Mouse (Mus musculus): ENCODE measurements around the gene Osbpl7. TPM values are rescaled to one million over a fixed set of nuclear protein-coding genes. Genes with fewer than 3 reads are reported as not detected.

The Osbpl7 gene
- total and polyA plus RNA-seq, 2 experiments from 2014 or later, result 12.5 to 14.6 TPM

DNA sequence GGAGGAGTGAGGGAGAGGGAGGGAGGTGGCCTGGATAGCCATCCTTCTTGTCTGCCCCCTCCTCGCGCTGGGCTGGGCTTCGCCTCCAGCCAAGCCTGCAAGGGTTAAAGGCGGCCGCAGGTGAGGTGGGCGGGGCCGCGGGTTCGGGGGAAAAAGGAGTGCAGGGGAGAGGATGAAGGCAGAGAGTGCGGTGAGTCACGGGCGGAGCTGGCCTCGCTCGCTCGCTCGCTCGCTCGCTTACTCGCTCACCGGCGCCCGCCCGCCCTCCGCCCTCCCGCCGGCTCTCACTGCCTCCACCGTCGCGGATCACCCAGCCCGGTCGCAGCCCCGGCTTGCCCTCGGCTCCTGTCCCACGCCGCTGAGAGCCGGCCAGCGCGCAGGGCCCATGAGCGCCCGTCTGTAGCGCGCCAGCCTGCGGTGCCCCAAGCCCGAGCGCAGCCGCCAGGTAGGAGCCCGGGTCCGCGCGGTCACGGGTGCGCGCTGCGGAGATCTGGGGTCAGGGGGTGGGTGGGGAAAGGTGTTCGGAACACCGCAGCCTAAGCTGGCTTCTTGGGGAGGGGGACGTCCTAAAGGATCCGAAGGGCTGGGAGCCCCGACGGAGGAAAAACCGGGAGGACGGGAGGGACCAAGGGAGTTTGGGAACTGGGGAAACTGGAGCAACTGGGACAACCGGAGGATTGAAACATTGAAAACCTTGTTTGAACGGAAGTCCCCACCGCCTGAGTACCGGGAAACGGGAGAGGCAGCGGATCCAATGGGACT, 31.7 kb upstream of the Osbpl7 start:
- H3K36me3 ChIP-seq (ENCODE audit: insufficient read depth, low read length), result no peaks in the 10 kb centered on the region
- no peak for ATAC-seq
- TF ChIP-seq CTCF (IDR thresholded peaks at IDR 0.05; ENCODE audit: low read depth), result no peak
- peak overlapping the region; percentile 43 for H3K4me2 ChIP-seq (ENCODE audit: low read depth, low read length)
- H3K9ac ChIP-seq (replicated peaks; ENCODE audit: low read length), result no peak overlapping the region
- DNase-seq (ENCODE audit: low spot score), result no peak
- no peaks in the 10 kb centered on the region for H3K4me1 ChIP-seq (ENCODE audit: insufficient read depth, low read length)
- no peaks in the 10 kb centered on the region for H3K9me3 ChIP-seq (ENCODE audit: low read length)
- 1% methylated on average over 66 of the region's 68 CpGs for WGBS
- H3K27ac ChIP-seq, result no peak overlapping the region
- H3K4me3 ChIP-seq (ENCODE audit: low read length), result peak overlapping the region; percentile 22
- H3K27me3 ChIP-seq (ENCODE audit: insufficient read depth, low read length), result peaks cover 72% of the 10 kb centered on the region

DNA sequence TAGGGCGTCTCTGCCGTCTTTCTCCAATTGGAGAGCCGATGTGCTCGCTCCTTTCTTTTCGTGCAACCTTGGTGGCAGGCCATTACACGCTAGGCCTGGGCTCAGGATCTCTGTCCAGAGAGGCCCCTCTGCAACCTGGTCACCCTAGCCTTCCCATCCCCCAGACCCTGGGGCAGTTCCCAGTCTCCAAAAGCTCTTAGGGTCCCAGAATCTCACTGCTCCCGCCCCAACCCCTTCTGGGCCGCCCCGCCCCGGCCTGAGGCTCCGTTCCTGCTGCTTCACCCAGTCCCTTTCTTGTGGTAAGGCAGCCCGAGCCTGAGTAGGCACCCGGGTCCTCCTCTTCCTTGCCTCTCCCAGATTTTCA, 31.1 kb upstream of the Osbpl7 start:
- no peaks in the 10 kb centered on the region for H3K9me3 ChIP-seq (ENCODE audit: low read length)
- H3K4me3 ChIP-seq (ENCODE audit: low read length), result no peak overlapping the region
- no peak for TF ChIP-seq CTCF (IDR thresholded peaks at IDR 0.05; ENCODE audit: low read depth)
- no peaks in the 10 kb centered on the region for H3K4me1 ChIP-seq (ENCODE audit: insufficient read depth, low read length)
- no peak overlapping the region for H3K27ac ChIP-seq
- no peak for ATAC-seq
- H3K9ac ChIP-seq (replicated peaks; ENCODE audit: low read length), result no peak overlapping the region
- peaks cover 76% of the 10 kb centered on the region for H3K27me3 ChIP-seq (ENCODE audit: insufficient read depth, low read length)
- WGBS, result 1% methylated on average over 13 of the region's 13 CpGs
- DNase-seq (ENCODE audit: low spot score), result no peak
- H3K36me3 ChIP-seq (ENCODE audit: insufficient read depth, low read length), result no peaks in the 10 kb centered on the region
- no peak overlapping the region for H3K4me2 ChIP-seq (ENCODE audit: low read depth, low read length)

DNA sequence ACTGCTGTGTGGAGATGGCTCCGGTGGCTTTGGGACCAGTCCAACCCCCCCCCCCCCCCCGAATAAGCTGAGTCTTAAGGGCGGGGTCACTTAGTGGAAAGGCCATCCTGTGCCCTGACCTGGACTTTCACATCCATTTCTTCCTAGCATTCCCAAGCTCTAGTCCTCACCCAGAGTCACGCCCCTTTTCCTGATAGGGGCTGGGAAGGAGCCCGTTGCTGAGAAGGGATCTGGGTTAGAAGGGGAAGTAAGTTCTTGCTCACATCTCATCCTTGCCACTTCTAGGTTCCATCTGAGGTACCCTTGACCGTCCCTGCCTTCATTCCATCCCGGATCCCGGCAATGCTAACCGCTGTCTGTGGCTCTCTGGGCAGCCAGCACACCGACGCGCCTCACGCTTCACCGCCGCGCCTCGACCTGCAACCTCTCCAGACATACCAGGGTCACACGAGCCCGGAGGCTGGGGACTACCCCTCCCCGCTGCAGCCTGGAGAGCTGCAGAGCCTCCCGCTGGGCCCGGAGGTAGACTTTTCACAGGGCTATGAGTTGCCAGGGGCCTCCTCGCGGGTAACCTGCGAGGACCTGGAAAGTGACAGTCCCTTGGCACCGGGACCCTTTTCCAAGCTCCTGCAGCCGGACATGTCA, 29.2 kb upstream of the Osbpl7 start:
- Histone ChIP-seq H3K36me3 (ENCODE audit: insufficient read depth, low read length) (no peaks in the 10 kb centered on the region), H3K4me3 (ENCODE audit: low read length) (peak overlapping the region; percentile 39), H3K9me3 (ENCODE audit: low read length) (no peaks in the 10 kb centered on the region), H3K4me1 (ENCODE audit: insufficient read depth, low read length) (no peaks in the 10 kb centered on the region), H3K4me2 (ENCODE audit: low read depth, low read length) (peak overlapping the region; percentile 70), H3K9ac (replicated peaks; ENCODE audit: low read length) (no peak overlapping the region), H3K27ac (no peak overlapping the region), H3K27me3 (ENCODE audit: insufficient read depth, low read length) (peaks cover 78% of the 10 kb centered on the region)
- peak; percentile 8; the same call in 1 of the 2 replicates for ATAC-seq
- no peak for TF ChIP-seq CTCF (IDR thresholded peaks at IDR 0.05; ENCODE audit: low read depth)
- 2% methylated on average over 27 of the region's 27 CpGs for WGBS
- no peak for DNase-seq (ENCODE audit: low spot score)

DNA sequence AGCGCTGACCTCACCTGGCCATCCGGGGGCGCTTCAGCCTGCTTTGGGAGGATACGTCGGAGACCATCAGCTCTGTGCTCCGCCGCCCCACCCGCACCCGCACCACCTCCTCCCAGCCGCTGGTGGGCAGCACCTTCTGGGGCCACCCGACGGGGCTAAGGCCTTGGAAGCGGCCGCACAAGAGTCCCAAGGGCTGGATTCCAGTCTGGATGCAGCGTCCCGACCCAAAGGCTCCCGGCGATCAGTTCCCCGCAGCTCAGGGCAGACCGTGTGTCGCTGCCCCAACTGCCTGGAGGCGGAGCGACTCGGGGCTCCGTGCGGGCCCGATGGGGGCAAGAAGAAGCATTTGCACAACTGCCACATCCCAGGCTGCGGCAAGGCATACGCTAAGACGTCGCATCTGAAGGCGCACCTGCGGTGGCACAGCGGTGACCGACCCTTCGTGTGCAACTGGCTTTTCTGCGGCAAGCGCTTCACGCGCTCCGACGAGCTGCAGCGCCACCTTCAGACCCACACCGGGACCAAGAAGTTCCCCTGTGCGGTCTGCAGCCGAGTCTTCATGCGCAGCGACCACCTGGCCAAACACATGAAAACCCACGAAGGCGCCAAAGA, 28.4 kb upstream of the Osbpl7 start:
- Histone ChIP-seq H3K4me1 (ENCODE audit: insufficient read depth, low read length) (no peaks in the 10 kb centered on the region), H3K4me3 (ENCODE audit: low read length) (peak overlapping the region; percentile 39), H3K27ac (no peak overlapping the region), H3K9me3 (ENCODE audit: low read length) (no peaks in the 10 kb centered on the region), H3K4me2 (ENCODE audit: low read depth, low read length) (peak overlapping the region; percentile 70), H3K27me3 (ENCODE audit: insufficient read depth, low read length) (peaks cover 71% of the 10 kb centered on the region), H3K9ac (replicated peaks; ENCODE audit: low read length) (peak overlapping the region; percentile 46), H3K36me3 (ENCODE audit: insufficient read depth, low read length) (no peaks in the 10 kb centered on the region)
- TF ChIP-seq CTCF (IDR thresholded peaks at IDR 0.05; ENCODE audit: low read depth), result peak; percentile 71
- DNase-seq (ENCODE audit: low spot score), result peak; percentile 83
- ATAC-seq, result peak; percentile 84
- WGBS, result 2% methylated on average over 50 of the region's 50 CpGs

DNA sequence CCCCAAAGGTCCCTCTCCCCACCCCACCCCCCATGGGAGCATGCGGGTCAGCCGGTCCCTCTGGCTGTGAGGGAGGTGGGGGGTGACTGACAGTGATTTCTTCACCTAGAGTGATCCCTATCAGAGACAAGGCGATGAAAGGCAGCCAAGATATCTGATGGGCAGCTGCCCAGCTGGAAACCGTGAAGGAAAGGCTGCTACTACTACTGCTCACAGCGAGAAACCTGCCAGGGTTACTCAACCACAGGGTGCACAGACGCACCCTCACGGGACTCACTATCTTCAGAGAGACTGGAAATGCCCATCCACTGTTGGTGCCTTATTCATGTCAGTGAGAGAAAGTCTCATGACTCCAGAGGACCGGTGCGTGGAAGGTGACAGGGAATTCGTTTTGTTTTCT, 25.5 kb upstream of the Osbpl7 start:
- no peak overlapping the region for H3K4me3 ChIP-seq (ENCODE audit: low read length)
- no peak for DNase-seq (ENCODE audit: low spot score)
- no peak overlapping the region for H3K9ac ChIP-seq (replicated peaks; ENCODE audit: low read length)
- no peak overlapping the region for H3K4me2 ChIP-seq (ENCODE audit: low read depth, low read length)
- no peaks in the 10 kb centered on the region for H3K4me1 ChIP-seq (ENCODE audit: insufficient read depth, low read length)
- peaks cover 49% of the 10 kb centered on the region for H3K27me3 ChIP-seq (ENCODE audit: insufficient read depth, low read length)
- no peaks in the 10 kb centered on the region for H3K9me3 ChIP-seq (ENCODE audit: low read length)
- H3K27ac ChIP-seq, result no peak overlapping the region
- no peak for TF ChIP-seq CTCF (IDR thresholded peaks at IDR 0.05; ENCODE audit: low read depth)
- 34% methylated on average over 10 of the region's 10 CpGs for WGBS
- H3K36me3 ChIP-seq (ENCODE audit: insufficient read depth, low read length), result no peaks in the 10 kb centered on the region
- ATAC-seq, result no peak

DNA sequence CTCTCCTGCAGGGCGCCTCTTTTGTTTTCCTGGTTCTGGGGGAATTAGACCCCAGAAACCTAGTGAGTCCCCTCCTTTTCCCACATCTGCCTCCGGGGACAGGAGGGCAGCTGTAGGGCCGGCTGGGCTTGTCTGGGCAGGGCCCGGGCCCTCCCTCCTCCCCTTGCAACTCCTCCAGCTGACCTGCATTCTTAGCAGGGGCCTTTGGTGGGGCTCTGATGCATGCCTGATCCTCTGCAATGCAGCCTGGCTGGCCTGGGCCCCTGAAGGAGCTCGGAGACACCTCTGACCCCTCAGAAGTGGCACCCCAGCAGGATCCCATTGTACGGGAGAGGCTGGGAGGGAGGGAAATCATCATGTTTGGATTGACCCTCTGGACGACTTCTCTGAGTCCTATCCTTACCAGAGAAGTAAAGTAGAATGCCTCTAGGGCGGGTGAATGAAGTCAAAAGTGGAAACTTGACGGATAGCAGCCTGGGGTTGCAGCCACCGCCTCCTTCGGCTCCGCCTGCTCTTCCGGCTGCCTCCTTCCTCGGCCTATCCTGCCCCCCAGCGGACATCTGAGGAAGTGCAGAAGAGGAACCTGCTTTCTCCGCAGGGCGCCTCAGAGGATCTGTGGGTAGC, 24.6 kb upstream of the Osbpl7 start:
- Histone ChIP-seq H3K9me3 (ENCODE audit: low read length) (no peaks in the 10 kb centered on the region), H3K4me1 (ENCODE audit: insufficient read depth, low read length) (no peaks in the 10 kb centered on the region), H3K27ac (peak overlapping the region; percentile 41; the same call in 1 of the 2 replicates), H3K36me3 (ENCODE audit: insufficient read depth, low read length) (no peaks in the 10 kb centered on the region), H3K4me3 (ENCODE audit: low read length) (peak overlapping the region; percentile 18; the same call in 1 of the 2 replicates), H3K9ac (replicated peaks; ENCODE audit: low read length) (peak overlapping the region; percentile 4; the same call in 1 of the 2 replicates), H3K4me2 (ENCODE audit: low read depth, low read length) (peak overlapping the region; percentile 42), H3K27me3 (ENCODE audit: insufficient read depth, low read length) (peaks cover 41% of the 10 kb centered on the region)
- peak; percentile 98 for TF ChIP-seq CTCF (IDR thresholded peaks at IDR 0.05; ENCODE audit: low read depth)
- DNase-seq (ENCODE audit: low spot score), result peak; percentile 90
- no peak; the same call in 1 of the 2 replicates for ATAC-seq
- 3% methylated on average over 17 of the region's 17 CpGs for WGBS
